Mouse (Mus musculus) heart, postnatal 25 days (tissue): Measurements from ENCODE around the gene Gm11232. TPM values are rescaled to one million over a fixed set of nuclear protein-coding genes. Genes with fewer than 3 reads are reported as not detected.

Source experiments
- DNase-seq: peaks from one replicate; pipeline ENCODE4 v3.0.0; 2022; ENCODE audit warnings: low spot score
- intact Hi-C: fragments of 180-260 bp; cut with DNase I; formaldehyde crosslinking; loops from one replicate; pipeline ENCODE4 v1.15.1; 2025
- total RNA-seq, 2 experiments: library from RNA; stranded (reverse); gene quantifications; 2 replicates each; pipeline ENCODE4 v1.2.3; 2021

The Gm11232 gene
- total RNA-seq: not detected

- intact Hi-C loops: no loop called here
- DNase-seq: no peak
Measured at GRCm38 (mm10) chr4:71757865-71758264, at the start of gene Gm11232. Gm11232 (minus strand) TSS chr4:71757965.

- no peak for DNase-seq
- intact Hi-C loops: no loop called here
Measured at GRCm38 (mm10) chr4:71805977-71806534, 48.3 kb upstream of the Gm11232 start.

- DNase-seq: no peak
- intact Hi-C loops: no loop called here
Measured at GRCm38 (mm10) chr4:71765529-71765928, 7.8 kb upstream of the Gm11232 start.

GRCm38 (mm10) chr4:71765071-71765470 is 7.3 kb upstream of the Gm11232 start:
- no peak for DNase-seq
- intact Hi-C loops: no loop called here

GRCm38 (mm10) chr4:71756441-71757221 is 1.1 kb downstream of the Gm11232 start:
- no peak for DNase-seq
- intact Hi-C loops: no loop called here

GRCm38 (mm10) chr4:71745741-71746140 is 12.0 kb downstream of the Gm11232 start:
- intact Hi-C loops: no loop called here
- DNase-seq: no peak

GRCm38 (mm10) chr4:71736529-71736928 is 21.2 kb downstream of the Gm11232 start:
- intact Hi-C loops: no loop called here
- no peak for DNase-seq

- intact Hi-C loops: no loop called here
- no peak for DNase-seq
Measured at GRCm38 (mm10) chr4:71735261-71735660, 22.5 kb downstream of the Gm11232 start.

GRCm38 (mm10) chr4:71729401-71729800 is 28.4 kb downstream of the Gm11232 start:
- intact Hi-C loops: no loop called here
- DNase-seq: no peak

- intact Hi-C loops: no loop called here
- no peak for DNase-seq
Measured at GRCm38 (mm10) chr4:71727611-71728010, 30.2 kb downstream of the Gm11232 start.

- DNase-seq: no peak
- intact Hi-C loops: no loop called here
Measured at GRCm38 (mm10) chr4:71727056-71727455, 30.7 kb downstream of the Gm11232 start.

GRCm38 (mm10) chr4:71725889-71726288 is 31.9 kb downstream of the Gm11232 start:
- no peak for DNase-seq
- intact Hi-C loops: no loop called here
